Mouse (Mus musculus) embryo, embryonic 11 days (tissue): ENCODE measurements around the gene Fam167b.
"Not testable (repeated sequence)": the region's sequence is repeated elsewhere in the genome, so short reads cannot be mapped to it uniquely, and the experiment has no call there.

ENCODE experiments used
- DNase-seq: peaks from one replicate; pipeline ENCODE4 v3.0.0-alpha.2; 2015

The Fam167b gene

DNA sequence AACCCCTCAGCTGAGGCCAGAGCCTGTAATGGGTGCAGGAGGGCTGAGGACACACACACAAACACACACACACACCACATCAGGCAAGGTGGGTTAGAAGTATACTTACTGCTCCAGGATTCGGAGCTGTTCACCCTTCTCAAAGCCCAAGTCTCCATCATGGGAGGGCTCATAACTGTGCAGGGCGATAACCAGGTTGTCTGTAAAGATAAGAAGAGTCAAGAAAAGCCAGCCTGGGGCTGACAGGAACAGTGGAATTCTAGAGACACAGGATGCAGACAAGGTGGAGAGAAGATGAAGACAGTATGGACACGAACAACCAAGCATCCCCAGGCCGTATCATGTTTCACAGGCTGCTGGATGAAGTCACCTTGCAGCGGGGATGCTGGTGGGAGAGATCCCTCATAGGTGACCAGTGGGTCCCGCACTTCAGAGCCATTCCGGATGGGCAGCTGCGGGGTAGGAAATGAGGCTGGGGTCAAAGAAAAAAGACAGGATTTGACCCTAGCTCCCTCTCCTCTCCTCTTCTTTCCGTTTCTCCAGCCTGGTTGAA, 21.0 kb downstream of the Fam167b start:
- no peak for DNase-seq

DNA sequence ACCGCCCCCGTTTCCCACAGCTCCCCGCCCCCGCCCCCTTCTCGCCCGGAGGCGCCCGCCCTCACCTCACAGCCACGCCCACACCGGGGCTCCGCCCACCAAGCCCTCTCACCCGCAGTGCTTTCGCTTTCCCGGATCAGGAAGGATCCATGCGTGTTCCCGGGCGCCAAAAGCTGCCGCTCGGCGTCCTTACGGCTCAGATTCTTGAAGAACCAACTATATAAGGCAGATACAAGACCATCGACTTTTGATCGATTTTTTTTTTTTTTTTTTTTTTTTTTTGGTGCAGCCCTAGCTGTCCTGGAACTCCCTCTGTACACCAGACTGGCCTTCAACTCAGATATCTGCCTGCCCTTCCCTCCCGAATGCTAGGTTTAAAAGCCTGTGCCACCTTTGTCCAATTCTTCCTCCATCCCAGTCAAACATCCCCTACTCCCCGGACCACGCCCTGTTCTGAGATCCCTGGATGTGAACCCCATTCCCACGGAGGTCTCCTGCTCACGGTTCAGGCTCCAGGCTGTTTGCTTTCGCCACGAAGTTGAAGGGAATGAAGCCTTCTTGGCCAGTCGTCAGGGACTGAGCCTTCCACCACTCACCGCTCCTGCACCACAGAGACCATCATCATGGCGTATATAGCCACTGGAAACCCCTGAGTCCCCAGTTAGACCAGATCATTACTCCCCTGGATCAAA, 21.7 kb downstream of the Fam167b start:
- DNase-seq = peak; percentile 95

DNA sequence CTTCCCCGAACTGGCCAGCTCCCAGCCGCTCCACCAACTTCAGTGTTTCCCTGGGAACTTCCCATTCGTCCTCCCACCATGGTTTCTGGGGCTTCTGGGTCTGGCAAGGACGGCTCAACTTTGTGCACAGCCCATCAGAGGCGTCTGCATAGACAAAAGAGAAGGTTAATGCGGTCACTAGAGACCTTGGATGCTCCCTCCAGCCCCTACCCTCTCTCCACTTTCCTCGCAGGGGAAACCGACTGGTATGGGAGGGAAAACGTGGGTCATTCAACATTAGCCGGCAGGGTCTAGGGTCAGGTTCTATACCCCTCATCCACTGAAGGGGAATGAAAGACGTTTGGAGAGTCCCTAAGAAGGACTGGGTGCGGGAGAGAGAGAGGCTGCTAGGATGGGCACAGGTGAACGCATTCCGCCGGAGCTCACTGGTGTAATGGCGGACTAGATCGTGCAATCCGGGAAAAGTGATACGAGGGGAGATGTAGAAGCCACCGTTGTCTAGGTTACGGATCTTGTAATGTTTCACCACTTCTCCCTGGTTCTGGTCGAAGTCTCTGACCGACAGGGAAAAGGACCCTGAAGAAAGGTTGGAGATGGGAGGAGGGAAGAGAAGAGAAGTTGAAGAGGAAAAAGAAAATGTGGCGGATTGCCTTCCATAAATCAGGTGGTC, 22.4 kb downstream of the Fam167b start:
- DNase-seq = no peak

DNA sequence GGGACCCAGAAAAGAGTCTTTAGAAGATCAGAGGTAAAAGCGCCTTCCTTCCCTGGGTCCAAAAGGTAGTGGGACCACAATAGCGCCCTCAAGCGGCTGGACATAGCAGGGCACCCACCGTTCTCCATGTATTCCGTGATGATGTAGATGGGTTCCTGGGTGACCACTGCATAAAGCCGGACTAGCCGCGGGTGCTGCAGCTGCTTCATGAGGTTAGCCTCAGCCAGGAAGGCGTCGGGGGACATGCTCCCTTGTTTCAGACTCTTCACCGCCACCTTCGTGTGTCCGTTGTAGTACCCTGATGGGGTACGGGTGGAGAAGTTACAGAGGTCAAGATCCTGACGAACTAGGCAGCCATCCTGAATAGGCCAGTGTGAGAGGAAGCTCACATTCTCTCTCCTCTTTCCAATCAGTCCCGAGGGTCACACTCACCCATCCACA, 22.9 kb downstream of the Fam167b start:
- peak; percentile 66 for DNase-seq

DNA sequence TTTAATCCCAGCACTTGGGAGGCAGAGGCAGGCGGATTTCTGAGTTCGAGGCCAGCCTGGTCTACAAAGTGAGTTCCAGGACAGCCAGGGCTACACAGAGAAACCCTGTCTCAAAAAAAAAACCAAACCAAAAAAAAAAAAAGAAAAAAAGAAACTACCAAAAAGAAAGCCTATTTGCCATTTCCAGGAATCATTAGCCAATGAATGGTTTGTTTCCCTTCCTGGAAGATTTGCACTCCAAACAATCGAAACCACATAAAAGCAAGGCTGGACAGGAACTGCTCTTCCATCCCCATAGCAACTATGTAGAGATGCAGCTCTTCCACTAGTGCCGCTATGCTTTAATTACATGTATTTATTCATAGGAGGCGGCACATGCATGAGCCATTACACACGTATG, 23.8 kb downstream of the Fam167b start:
- DNase-seq = not testable (repeated sequence)

DNA sequence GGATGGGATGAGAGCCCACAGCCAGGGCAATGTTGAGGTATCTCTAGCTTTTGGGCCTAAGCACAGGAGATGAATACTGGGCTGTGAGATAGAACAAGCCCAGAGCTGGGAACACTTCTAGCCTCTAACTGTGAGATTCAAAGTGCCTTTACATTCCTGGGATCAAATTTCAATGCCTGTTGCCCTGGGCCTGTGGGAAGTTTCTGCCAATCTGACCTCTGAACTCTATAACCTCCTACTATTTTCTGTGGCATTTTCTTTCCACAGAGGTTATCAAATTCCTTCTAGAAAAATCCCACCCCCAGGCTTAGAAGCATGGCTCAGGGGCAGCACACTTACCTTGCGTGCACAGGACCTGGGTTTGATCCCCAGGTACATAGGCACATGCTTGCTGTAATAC, 28.1 kb downstream of the Fam167b start:
- DNase-seq = peak; percentile 20

DNA sequence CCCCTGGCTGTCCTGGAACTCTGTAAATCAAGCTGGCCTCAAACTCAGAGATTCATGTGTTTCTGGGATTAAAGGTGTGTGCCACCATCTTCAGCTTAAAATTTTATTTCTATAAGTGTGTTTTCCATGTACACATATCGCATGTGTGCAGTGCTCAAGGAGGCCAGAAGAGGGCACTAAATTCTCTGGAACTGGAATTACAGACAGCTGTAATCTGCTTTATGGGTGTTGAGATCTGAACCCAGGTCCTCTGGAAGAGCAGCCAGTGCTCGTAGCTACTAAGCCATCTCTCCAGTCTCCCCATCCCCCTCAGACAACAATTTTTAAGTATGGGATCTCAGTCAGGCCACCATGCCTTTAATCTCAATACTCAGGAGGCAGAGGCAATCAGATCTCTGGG, 29.0 kb downstream of the Fam167b start:
- peak; percentile 24 for DNase-seq

DNA sequence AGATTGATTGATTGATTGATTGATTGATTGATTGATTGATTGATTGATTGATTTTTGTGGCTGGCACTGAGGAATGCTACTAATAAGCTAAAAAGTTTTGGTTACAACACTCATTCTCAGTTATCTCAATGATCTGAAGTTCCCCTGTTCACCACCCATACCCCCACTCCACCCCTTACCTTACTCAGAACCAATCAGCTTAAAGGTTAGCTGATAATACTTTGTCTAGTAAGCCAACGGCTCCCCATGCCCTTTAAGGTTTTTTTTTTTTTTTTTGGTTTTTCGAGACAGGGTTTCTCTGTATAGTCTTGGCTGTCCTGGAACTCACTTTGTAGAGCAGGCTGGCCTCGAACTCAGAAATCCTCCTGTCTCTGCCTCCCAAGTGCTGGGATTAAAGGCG, 30.7 kb downstream of the Fam167b start:
- not testable (repeated sequence) for DNase-seq

DNA sequence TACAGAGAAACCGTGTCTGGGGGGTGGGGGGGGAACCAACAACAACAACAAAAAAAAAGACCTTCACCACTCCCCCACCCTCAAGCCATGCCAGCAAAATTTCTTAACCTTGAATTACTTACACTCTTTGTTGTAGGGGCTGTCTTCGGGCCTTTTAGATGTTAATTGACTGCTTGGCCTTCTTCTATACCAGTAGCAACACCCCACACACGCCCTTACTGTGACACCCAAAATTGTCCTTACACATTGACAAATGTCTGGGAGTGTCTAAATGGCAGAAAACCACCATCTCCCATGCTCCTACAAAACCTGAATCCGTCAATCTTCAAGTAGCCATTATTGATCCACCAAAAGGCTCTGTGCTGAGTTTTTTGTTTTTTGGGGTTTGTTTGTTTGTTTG, 34.2 kb downstream of the Fam167b start:
- DNase-seq = no peak

DNA sequence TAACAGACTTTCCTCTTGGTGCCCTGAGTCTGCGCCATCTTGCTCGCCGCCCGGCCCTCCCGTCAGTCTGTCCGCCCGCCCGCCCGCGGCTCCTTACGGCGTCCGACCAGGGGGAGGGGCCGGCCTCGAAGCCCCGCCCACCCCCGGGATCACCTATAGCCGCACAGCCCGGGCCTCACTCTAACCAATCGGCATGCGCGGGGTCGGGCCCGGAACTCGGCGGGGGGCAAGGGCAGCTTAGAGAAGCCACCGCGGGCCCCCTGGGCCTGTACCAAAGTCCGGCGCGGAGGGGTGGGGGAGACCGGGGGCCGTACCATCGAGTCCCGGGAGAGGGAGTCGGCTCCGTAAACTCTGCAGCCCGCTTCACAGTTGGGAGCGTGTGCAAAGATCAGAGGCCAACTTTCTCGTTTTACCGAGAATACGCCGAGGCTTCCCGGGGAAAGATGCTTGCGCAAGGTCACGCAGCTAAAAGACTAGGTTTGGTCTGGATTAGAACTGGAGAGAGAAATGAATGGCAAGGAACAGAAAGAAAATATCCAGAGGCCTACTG, 35.7 kb downstream of the Fam167b start, which contains the start of gene Hdac1:
TSS of gene Hdac1 (minus strand) at position 122 of the 550 bp plus-strand sequence.
- peak; percentile 100 for DNase-seq

DNA sequence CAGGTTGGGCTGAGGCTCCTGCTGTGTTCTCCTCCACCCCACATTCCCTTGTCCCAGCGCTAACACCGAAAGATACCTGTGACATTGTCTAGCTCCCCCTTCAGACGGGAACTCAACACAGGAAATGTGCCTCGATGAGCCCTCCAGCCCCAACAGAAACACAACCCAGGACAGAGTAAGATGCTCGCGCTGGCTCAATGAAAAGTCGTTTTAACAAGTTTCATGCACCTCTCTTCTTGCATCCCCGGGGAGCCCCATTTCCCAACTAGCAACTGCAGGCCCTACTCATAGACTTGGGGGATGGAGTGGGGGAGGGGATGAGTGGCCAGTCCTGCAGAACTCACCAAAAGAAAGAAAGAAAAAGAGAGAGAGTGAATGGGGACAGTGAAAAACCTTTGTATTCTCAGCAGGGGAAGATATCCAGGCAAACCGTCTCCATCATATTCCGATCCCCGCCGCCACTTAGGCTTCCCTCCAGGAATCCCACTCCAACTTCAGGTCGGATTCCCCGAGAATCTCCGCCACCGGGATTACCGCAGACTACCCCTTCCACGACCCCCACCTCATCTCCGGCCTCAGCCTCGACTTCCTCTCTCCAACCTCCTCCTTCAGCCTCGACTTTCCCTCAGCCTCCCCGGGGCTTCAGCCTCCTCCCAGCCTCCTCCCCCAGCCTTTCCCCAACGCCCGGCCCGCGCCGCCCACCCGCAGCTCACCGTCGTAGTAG, 36.3 kb downstream of the Fam167b start:
- DNase-seq = peak; percentile 40

DNA sequence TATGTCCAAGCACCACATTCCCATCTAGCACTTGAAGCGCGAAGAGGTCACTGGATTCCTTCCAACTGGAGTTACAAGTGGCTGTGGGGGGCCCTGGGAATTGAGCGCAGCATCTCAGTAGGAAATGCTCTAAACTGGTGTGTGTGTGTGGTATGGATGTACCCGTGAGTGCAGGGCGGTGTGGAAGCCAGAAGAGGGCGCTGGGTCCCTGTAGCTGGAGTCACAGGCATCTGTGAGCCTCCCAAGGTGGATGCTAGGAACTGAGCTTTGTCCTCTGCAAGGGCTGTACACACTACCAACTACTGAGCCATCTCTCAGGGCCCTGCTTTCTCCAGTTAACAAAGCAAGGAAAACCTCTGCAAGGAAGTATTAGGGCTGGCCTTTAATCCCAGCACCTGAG, 38.3 kb downstream of the Fam167b start:
- no peak for DNase-seq

DNA sequence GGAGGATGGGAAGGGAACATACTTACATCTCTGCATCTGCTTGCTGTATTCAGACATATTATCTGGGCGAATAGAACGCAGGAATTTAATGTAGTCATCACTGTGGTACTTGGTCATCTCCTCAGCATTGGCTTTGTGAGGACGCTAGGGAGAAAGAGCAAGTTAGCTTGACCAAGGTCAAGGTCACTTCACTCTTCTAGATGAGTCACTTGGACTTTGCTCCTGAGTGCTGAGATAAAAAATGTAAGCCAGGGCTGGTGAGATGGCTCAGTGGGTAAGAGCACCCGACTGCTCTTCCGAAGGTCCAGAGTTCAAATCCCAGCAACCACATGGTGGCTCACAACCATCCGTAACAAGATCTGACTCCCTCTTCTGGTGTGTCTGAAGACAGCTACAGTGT, 49.4 kb downstream of the Fam167b start:
- DNase-seq = not testable (repeated sequence)
